Mouse (Mus musculus): ENCODE data around the gene Ptpn5.

- TF ChIP-seq MYOD1 (IDR thresholded peaks at IDR 0.05; ENCODE audit: control insufficient read depth in 1 of 3, insufficient read length in 2 of 3, low read depth in 2 of 3), result no peak
- TF ChIP-seq TCF12 (IDR thresholded peaks at IDR 0.05; ENCODE audit: insufficient read depth, poor library complexity, severe bottlenecking), result no peak
- no peak for TF ChIP-seq REST (IDR thresholded peaks at IDR 0.05; ENCODE audit: insufficient read depth, insufficient read length)
- TF ChIP-seq MYOG (IDR thresholded peaks at IDR 0.05; ENCODE audit: control insufficient read depth in 1 of 3, insufficient read depth in 1 of 3, insufficient read length in 2 of 3, low read depth in 2 of 3), result no peak
- TF ChIP-seq POLR2A (IDR thresholded peaks at IDR 0.05; ENCODE audit: insufficient read length, low read depth), result no peak
- no peak for TF ChIP-seq MAX (IDR thresholded peaks at IDR 0.05; ENCODE audit: low read depth)
- no peak for TF ChIP-seq TCF3 (IDR thresholded peaks at IDR 0.05; ENCODE audit: insufficient read length, low read depth)
- TF ChIP-seq SRF (IDR thresholded peaks at IDR 0.05; ENCODE audit: control insufficient read depth, insufficient read length, low read depth), result no peak
- TF ChIP-seq E2F4 (IDR thresholded peaks at IDR 0.05; ENCODE audit: insufficient read depth), result no peak
- TF ChIP-seq POLR2AphosphoS2 (IDR thresholded peaks at IDR 0.05; ENCODE audit: insufficient read length, low read depth), result no peak
- no peak for TF ChIP-seq USF1 (IDR thresholded peaks at IDR 0.05; ENCODE audit: low read depth)
- TF ChIP-seq CEBPB (IDR thresholded peaks at IDR 0.05; ENCODE audit: insufficient read depth, poor library complexity, severe bottlenecking), result no peak
Observed at GRCm38 (mm10) chr7:47076193-47076592, 57.3 kb downstream of the Ptpn5 start.
